Mouse (Mus musculus): Measurements from ENCODE around the gene Amhr2.
A peak's percentile ranks its signal among the peaks of the same experiment; 100 is the strongest.

Gene Amhr2

GRCm38 (mm10) chr15:102423602-102424240 is 21.4 kb upstream of the Amhr2 start:
- DNase-seq (ENCODE audit: low read depth, low spot score), result no peak

- no peak for DNase-seq (ENCODE audit: low read depth, low spot score)
Observed at GRCm38 (mm10) chr15:102424657-102425056, 20.5 kb upstream of the Amhr2 start.

DNA sequence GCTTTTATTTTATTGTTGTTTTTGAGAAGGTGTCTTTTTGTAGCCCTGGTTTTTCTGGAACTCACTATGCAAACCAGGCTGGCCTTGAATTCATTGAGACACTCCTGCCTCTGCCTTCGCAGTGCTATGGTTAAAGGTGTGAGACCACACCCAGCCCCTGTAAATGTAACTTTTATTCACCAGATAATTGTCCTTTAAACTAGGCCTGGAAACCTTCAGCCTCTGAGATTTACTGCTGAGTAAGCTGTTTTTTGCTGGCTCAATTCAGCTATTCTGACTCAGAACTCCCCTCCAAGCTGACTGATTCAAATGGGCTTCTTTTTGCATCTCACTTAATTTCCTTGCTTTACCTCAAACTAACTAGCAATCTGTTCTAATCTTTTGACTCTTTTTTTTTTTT is 18.2 kb upstream of the Amhr2 start:
- peak; percentile 51 for DNase-seq (ENCODE audit: low read depth, low spot score)

DNA sequence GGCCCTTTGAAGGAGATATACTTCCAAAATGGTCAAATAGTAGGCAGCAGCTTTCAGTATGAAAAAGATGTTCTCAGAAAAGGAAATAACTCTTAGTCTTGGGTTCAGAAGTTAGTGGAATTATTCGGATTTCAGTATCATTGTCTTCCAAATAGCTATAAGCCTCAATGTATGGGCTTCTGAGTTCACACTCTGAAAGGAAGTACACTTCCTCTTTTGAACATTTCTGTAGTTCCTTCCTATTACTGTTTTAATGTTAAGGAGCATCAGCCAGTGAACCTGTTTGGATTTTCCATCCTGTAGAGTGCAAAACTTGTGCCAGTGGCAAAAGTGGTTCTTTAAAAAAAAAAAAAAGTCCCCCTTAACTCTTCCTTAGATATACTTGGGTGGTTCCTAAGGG is 13.1 kb upstream of the Amhr2 start:
- DNase-seq (ENCODE audit: low read depth, low spot score), result no peak

DNA sequence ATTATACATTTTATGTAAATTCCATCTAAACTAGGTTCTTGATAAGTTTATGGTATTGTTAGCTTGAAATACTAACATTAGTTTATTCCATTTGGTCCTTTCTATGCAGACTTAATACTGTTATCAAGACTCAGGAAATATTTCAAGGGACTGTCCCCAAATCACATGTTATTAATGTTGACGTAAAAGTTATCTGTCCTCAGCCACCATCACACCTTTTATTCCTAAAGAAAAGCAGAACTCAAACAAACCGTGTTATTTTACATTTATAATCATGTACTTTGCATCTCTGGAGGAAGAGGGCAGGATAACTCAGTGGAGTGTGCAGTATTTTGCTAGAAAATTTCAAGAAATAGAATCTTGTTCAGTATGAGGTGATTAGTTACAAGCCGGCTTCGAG is 12.0 kb upstream of the Amhr2 start:
- no peak for DNase-seq (ENCODE audit: low read depth, low spot score)

- DNase-seq (ENCODE audit: low read depth, low spot score), result peak; percentile 84
Observed at GRCm38 (mm10) chr15:102442490-102442889, 2.7 kb upstream of the Amhr2 start.

DNA sequence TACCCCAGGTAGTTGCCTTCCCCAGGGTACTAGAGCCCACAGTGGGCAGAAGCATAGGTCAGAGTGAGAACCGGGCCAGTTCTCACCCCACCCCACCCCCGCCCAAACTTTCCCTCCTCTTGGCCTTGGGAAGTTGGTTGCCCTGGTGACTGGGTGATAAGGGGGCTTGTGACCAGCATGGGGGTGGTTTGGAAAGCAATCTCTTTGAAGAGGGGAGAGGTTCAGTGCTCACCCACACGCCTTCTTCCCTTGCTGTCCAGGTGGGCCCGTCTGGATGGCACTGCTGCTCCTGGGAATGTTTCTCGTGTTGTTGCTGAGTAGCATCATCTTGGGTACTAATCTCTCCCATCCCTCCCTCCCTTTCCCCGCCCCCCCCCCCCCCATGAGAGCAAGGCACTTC is 1.3 kb downstream of the Amhr2 start:
- DNase-seq (ENCODE audit: low read depth, low spot score), result no peak

- no peak for DNase-seq (ENCODE audit: low read depth, low spot score)
Observed at GRCm38 (mm10) chr15:102449366-102449765, 4.2 kb downstream of the Amhr2 start.

DNA sequence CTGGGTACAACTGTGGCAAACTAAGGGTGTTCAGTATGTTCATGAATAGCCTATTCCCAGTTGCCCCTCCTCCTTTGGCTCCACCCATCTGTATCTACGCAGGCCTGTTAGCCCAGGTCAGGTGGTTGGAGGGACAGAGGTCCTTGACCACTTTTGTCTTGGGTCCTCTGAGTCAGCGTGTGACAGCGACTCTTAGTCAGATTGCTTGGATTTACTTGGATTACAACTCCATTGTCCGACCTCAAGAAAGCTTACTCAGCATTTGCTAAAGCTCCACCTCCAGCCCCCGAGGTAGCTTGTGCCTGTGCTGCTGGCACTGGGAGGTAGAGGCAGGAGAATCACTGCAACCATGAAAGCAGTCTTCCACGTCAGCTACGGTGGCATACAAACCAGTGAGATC is 5.8 kb downstream of the Amhr2 start:
- DNase-seq (ENCODE audit: low read depth, low spot score), result peak; percentile 62

- peak; percentile 56 for DNase-seq (ENCODE audit: low read depth, low spot score)
Observed at GRCm38 (mm10) chr15:102451666-102452430, 6.7 kb downstream of the Amhr2 start.

- peak; percentile 80 for DNase-seq (ENCODE audit: low read depth, low spot score)
Observed at GRCm38 (mm10) chr15:102455993-102456392, 10.8 kb downstream of the Amhr2 start.

DNA sequence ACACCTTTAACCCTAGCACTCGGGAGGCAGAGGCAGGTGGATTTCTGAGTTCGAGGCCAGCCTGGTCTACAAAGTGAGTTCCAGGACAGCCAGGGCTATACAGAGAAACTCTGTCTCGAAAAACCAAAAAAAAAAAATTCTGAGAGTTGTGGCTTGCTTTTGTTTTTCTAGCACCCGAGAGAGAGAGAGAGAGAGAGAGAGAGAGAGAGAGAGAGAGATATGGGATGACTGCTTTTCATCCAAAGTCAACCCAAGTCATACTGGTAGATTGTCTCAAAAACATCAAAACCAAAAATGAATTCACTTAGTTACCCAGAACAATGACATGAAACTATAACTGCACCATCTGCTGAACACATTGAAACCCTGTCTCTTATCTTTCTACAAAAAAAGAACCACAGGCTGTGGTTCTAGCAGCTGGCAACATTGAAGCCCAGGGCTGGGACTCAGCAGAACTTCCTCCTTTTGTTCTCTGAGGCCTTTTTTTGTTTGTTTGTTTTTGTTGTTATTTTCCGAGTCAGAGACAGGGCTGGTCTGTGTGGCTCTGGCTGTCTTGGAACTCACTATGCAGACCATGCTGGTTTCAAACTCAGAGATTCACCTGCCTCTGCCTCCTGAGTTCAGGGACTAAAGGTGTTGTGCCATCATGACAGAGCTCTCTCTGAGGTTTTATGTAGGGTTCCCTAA is 13.0 kb downstream of the Amhr2 start:
- DNase-seq (ENCODE audit: low read depth, low spot score), result no peak

DNA sequence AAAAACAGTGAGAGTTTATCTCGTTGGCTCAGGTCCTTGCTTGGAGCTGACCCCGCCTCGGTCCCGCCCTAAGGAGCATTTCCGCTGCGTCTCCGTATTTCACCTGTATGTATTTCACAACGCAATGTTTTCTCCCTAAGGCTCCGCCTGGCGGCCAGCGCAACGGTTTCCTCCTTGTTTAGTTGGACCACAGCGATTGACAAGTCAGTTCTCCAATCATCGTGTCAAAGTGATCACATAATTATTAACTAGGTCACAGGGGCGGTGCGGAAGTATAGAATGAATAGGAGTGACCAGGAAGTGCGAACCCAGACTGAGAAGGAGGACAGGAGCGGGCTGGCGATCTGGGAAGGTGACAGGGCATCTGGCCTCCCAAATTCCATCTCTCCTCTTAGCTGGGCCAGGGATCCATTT is 13.7 kb downstream of the Amhr2 start, which contains the start of gene Prr13:
TSS of gene Prr13 (plus strand) at position 125 of the 414 bp plus-strand sequence.
- peak; percentile 94 for DNase-seq (ENCODE audit: low read depth, low spot score)

GRCm38 (mm10) chr15:102459381-102459780 is 14.2 kb downstream of the Amhr2 start:
- no peak for DNase-seq (ENCODE audit: low read depth, low spot score)

DNA sequence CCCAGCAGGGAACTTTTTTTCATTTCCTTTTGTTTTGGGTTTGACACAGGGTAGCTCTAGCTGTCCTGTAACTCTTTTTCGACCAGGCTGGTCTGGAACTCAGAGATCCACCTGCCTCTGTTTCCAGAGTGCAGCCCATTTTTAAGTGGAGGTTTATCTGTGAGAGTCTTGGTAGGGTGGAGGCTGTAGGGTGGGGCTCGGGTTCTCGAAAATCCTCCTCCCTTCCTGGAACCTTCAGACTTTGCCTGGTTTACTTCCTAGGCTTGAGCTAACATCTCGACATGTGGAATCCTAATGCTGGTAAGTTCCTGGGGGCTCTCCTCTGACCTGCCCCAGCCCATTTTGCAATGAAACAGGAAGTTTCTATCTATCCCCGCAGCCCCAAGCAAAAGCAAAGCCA is 14.7 kb downstream of the Amhr2 start:
- DNase-seq (ENCODE audit: low read depth, low spot score), result peak; percentile 44

GRCm38 (mm10) chr15:102460409-102460808 is 15.2 kb downstream of the Amhr2 start:
- no peak for DNase-seq (ENCODE audit: low read depth, low spot score)

DNA sequence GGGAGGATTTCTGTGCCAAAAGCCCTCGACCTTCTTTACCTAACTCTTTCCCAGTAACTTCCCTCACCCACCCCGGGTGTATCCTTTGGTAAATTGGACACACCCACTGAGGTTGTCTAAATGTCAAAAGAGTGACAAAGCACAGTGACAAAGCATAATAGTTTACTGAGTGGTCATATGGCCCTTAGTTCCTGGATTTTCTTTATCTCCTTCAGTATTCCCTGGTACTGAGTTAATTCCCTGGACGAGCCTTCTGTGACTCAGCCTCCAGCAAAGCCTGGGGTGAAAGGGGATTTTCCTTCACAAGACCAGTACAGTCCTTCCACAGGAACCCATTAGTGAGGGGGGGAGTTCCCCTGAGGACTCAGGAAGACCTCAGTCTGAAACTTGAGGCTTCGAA is 15.8 kb downstream of the Amhr2 start:
- DNase-seq (ENCODE audit: low read depth, low spot score), result peak; percentile 70

DNA sequence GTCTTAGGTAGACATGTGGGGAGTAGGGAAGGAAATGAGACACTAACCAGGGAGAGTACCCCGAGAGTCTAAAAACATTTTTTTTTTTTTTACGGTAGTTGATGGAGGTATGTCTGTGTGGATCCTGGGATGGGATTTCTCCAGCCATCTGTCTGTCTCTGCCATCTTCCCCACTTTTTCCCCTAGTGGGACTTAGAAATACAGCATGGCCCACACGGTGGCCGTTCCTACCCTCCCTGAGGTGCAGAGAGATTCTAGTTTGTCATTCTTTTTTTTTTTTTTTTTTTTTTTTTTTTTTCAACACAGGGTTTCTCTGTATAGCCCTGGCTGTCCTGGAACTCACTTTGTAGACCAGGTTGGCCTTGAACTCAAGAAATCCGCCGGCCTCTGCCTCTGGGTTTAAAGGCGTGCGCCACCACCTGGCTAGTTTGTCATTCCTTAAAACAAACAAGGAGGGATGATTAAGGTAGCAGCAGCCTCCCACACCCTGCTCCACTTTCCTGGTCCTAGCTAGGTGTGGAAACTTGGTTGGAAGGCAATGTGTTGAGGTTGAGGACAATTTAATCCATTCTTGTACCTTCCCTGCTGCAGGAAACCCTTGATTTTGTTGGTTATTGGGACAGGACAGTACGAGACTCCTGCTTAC is 16.4 kb downstream of the Amhr2 start:
- peak; percentile 64 for DNase-seq (ENCODE audit: low read depth, low spot score)

DNA sequence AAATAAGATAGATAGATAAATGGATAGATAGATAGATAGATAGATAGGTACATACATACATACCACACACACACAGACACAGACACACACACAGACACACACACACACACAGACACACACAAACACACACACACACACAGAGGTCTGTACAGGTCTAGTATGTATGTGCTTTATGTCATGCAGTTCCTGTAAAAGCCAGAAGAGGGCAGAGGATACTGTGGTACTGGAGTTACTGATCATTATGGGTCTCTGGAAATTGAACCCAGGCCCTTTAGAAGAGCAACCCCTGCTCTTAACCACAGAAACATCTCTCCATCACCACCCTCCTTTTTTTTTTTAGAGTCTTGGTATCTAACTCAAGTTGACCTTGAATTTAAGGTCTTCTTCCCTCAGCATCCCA is 18.5 kb downstream of the Amhr2 start:
- peak; percentile 79 for DNase-seq (ENCODE audit: low read depth, low spot score)

- peak; percentile 65 for DNase-seq (ENCODE audit: low read depth, low spot score)
Observed at GRCm38 (mm10) chr15:102468675-102469370, 23.7 kb downstream of the Amhr2 start.

GRCm38 (mm10) chr15:102470183-102470604 is 25.0 kb downstream of the Amhr2 start, which contains the start of gene Pcbp2:
Pcbp2 (plus strand) TSS chr15:102470539.
- DNase-seq (ENCODE audit: low read depth, low spot score), result peak; percentile 99

Data from ZHBTc4 (cell line).